Mouse (Mus musculus) small intestine, adult 2 months (tissue): Measurements from ENCODE around the gene Gm26992. TPM values are rescaled to one million over a fixed set of nuclear protein-coding genes. Genes with fewer than 3 reads are reported as not detected.

ENCODE experiments used
- H3K27ac ChIP-seq: fragments of 200-500 bp; 2 replicates; pipeline ENCODE4 v1.5.1; 2012; ENCODE audit warnings: low read depth, low read length, control low read depth, inconsistent platforms; ENCODE audit not compliant: insufficient read depth
- H3K27me3 ChIP-seq: fragments of 200-500 bp; 2 replicates; pipeline ENCODE4 v1.6.1; 2012; ENCODE audit warnings: mild to moderate bottlenecking, moderate library complexity, low read length, inconsistent platforms; ENCODE audit not compliant: control insufficient read depth, insufficient read depth
- H3K36me3 ChIP-seq: fragments of 200-500 bp; 2 replicates; pipeline ENCODE4 v1.6.1; 2012; ENCODE audit warnings: mild to moderate bottlenecking, low read length, control low read depth, inconsistent platforms; ENCODE audit not compliant: control insufficient read depth, insufficient read depth
- H3K4me1 ChIP-seq: fragments of 200-500 bp; 2 replicates; pipeline ENCODE4 v1.6.1; 2012; ENCODE audit warnings: low read length, inconsistent platforms, mixed read lengths; ENCODE audit not compliant: control insufficient read depth, insufficient read depth, insufficient read length
- H3K4me3 ChIP-seq: fragments of 200-500 bp; 2 replicates; pipeline ENCODE4 v1.5.1; 2012; ENCODE audit warnings: low read depth, mild to moderate bottlenecking, control low read depth, inconsistent platforms, low read length, moderate library complexity
- CTCF ChIP-seq: fragments of 200-500 bp; IDR thresholded peaks from 2 replicates; pipeline ENCODE4 v1.5.1; 2012; ENCODE audit warnings: low read depth, mild to moderate bottlenecking, control low read depth, inconsistent platforms, low read length, moderate library complexity, mixed read lengths; ENCODE audit not compliant: insufficient replicate concordance, insufficient read length; ENCODE audit errors: extremely low read depth
- POLR2A ChIP-seq: fragments of 200-500 bp; IDR thresholded peaks from 2 replicates; pipeline ENCODE4 v1.6.1; 2012; ENCODE audit warnings: low read depth, mild to moderate bottlenecking, control low read depth, inconsistent platforms, low read length, moderate library complexity
- WGBS: fragments of 180-500 bp; shearing (Covaris S2); methylation state at CpG from one replicate; pipeline ENCODE4 v1.1.7; 2018; 5-methylcytosine and 5-hydroxymethylcytosine counted together
- polyA plus RNA-seq: library from polyadenylated mRNA; depleted of rRNA; stranded (reverse); fragments of >200 nt; gene quantifications from 2 replicates; pipeline ENCODE4 v1.2.3, GENCODE M21; 2012; rRNA removed

The Gm26992 gene
- polyA plus RNA-seq = not detected in 2 replicates

- Histone ChIP-seq H3K36me3 (no peaks in the 10 kb centered on the region), H3K4me1 (no peaks in the 10 kb centered on the region), H3K27ac (no peak within 1 kb of the TSS), H3K27me3 (no peaks in the 10 kb centered on the region), H3K4me3 (no peak within 1 kb of the TSS)
- 91% methylated on average over 2 of the region's 2 CpGs for WGBS
- no peak for TF ChIP-seq CTCF
- no peak for TF ChIP-seq POLR2A
These were observed at the start of gene Gm26992 for GRCm38 (mm10) chrX:103421710-103422109. TSS of gene Gm26992 (plus strand) at chrX:103422010.

- H3K4me1 ChIP-seq = no peaks in the 10 kb centered on the region
- H3K27ac ChIP-seq = no peak overlapping the region
- H3K27me3 ChIP-seq = no peaks in the 10 kb centered on the region
- no peaks in the 10 kb centered on the region for H3K36me3 ChIP-seq
- no peak overlapping the region for H3K4me3 ChIP-seq
- TF ChIP-seq CTCF (peak; percentile 20; the same call in 1 of the 2 replicates), POLR2A (no peak)
- WGBS = 75% methylated on average over 5 of the region's 5 CpGs
These were observed 47.6 kb upstream of the Gm26992 start for GRCm38 (mm10) chrX:103374250-103374649.

- no peak for TF ChIP-seq POLR2A
- WGBS = 74% methylated on average over 3 of the region's 3 CpGs
- H3K4me3 ChIP-seq = no peak overlapping the region
- H3K27ac ChIP-seq = no peak overlapping the region
- H3K36me3 ChIP-seq = no peaks in the 10 kb centered on the region
- no peaks in the 10 kb centered on the region for H3K4me1 ChIP-seq
- H3K27me3 ChIP-seq = no peaks in the 10 kb centered on the region
These were observed 37.3 kb upstream of the Gm26992 start for GRCm38 (mm10) chrX:103384528-103384927.

- Histone ChIP-seq H3K36me3 (no peaks in the 10 kb centered on the region), H3K27me3 (no peaks in the 10 kb centered on the region), H3K27ac (no peak overlapping the region), H3K4me3 (no peak overlapping the region), H3K4me1 (no peaks in the 10 kb centered on the region)
- WGBS = 83% methylated on average over 3 of the region's 3 CpGs
- TF ChIP-seq CTCF (no peak), POLR2A (no peak)
These were observed 33.7 kb upstream of the Gm26992 start for GRCm38 (mm10) chrX:103388131-103388530.

- Histone ChIP-seq H3K36me3 (no peaks in the 10 kb centered on the region), H3K4me3 (no peak overlapping the region), H3K27me3 (no peaks in the 10 kb centered on the region), H3K4me1 (no peaks in the 10 kb centered on the region), H3K27ac (no peak overlapping the region)
- TF ChIP-seq POLR2A (no peak), CTCF (no peak)
- WGBS = 71% methylated on average over 1 of the region's 1 CpGs
These were observed 28.0 kb upstream of the Gm26992 start for GRCm38 (mm10) chrX:103393841-103394240.

- WGBS = 52% methylated on average over 12 of the region's 13 CpGs
- H3K4me3 ChIP-seq = no peak overlapping the region
- no peaks in the 10 kb centered on the region for H3K27me3 ChIP-seq
- H3K36me3 ChIP-seq = no peaks in the 10 kb centered on the region
- H3K4me1 ChIP-seq = no peaks in the 10 kb centered on the region
- no peak for TF ChIP-seq CTCF
- H3K27ac ChIP-seq = no peak overlapping the region
These were observed 16.8 kb upstream of the Gm26992 start for GRCm38 (mm10) chrX:103405021-103405420.

GRCm38 (mm10) chrX:103414167-103414566 lies 7.6 kb upstream of the Gm26992 start, which contains the start of gene Tsx:
TSS of gene Tsx (plus strand) at chrX:103414467.
- Histone ChIP-seq H3K4me3 (no peak within 1 kb of the TSS), H3K4me1 (no peaks in the 10 kb centered on the region), H3K36me3 (no peaks in the 10 kb centered on the region), H3K27ac (no peak within 1 kb of the TSS), H3K27me3 (no peaks in the 10 kb centered on the region)
- TF ChIP-seq POLR2A = no peak
- TF ChIP-seq CTCF = no peak
- WGBS = 68% methylated on average over 5 of the region's 5 CpGs

GRCm38 (mm10) chrX:103427677-103428076 lies 5.9 kb downstream of the Gm26992 start:
- no peak overlapping the region for H3K27ac ChIP-seq
- WGBS = 78% methylated on average over 7 of the region's 7 CpGs
- no peaks in the 10 kb centered on the region for H3K4me1 ChIP-seq
- no peak overlapping the region for H3K4me3 ChIP-seq
- no peak for TF ChIP-seq POLR2A
- no peak for TF ChIP-seq CTCF
- H3K27me3 ChIP-seq = no peaks in the 10 kb centered on the region
- no peaks in the 10 kb centered on the region for H3K36me3 ChIP-seq
